Mouse (Mus musculus): Measurements from ENCODE around the gene Lsg1. TPM values are rescaled to one million over a fixed set of nuclear protein-coding genes. Genes with fewer than 3 reads are reported as not detected.

The Lsg1 gene
- polyA plus RNA-seq, 1 experiment, result 7.5 TPM

DNA sequence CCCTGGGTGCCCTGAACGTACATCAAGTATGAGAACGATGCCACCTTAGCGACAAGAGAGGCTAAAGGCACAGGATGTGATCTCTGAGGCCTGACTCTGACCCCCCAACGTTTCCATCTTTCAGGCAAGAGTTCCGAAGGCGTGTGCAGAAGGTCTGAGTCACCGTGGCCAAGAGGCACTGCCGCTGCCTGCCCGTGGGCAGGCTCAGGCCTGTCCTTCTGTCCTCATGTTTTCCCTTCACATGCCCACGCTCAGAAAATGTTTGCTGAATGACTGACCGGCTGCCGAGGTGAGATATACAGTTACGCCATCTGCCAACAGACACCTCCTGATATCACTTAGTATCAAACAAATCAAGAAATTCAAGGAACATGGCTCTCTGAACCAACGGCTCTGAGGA lies 61.6 kb downstream of the Lsg1 start:
- DNase-seq (ENCODE audit: low read depth, low spot score), result no peak
- 86% methylated on average over 14 of the region's 14 CpGs for WGBS

GRCm38 (mm10) chr16:30524481-30524880 lies 62.9 kb downstream of the Lsg1 start:
- DNase-seq (ENCODE audit: low read depth, low spot score), result no peak
- WGBS, result 92% methylated on average over 6 of the region's 6 CpGs

DNA sequence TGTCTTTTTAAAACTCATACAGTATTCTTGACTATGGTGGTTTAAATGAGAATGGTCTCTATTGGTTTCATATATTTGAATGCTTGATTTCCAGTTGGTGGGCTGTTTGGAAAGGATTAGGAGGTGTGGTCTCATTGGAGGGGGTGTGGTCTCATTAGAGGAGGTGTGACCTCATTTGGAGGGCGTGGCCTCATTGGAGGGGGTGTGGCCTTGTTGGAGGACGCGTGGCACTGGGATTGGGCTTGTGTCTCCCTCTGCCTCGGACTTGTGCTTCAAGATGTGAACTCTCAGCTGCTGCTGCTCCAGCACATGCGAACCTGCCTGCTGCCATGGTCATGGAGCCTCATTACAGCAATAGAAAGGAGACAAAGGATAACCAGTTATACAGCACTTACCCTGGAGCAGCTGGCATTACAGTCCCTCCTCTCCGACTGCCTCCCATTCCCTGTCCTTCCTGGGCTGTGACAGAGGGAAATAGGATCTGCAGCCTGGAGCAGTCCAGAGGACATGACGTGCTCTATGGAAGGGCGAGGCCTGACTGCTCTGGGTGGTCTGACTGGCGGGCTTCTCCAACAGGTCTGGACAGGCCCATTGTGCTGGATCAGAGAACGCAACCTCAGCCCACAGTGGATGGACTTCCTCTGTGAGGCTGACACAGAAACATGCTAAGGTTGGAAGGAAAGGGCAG lies 65.0 kb downstream of the Lsg1 start:
- WGBS, result 71% methylated on average over 10 of the region's 10 CpGs
- no peak for DNase-seq (ENCODE audit: low read depth, low spot score)

DNA sequence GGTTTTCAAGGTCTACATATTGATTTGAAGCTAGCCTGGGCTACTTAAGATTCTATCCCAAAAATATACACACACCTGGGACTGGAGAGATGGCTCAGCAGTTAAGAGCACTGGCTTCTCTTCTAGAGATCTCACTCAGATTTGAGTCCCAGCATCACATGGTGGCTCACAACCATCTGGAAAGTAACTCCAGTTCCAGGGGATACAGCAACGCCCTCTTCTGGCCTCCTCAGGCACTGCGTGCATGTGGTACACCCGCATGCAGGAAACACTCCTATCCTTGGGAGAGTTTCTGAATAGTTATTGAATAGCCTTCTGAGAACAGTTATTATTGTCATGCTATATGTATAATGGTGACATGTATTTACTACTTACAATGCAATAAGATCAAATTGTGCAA lies 66.2 kb downstream of the Lsg1 start:
- DNase-seq (ENCODE audit: low read depth, low spot score), result no peak
- WGBS, result 59% methylated on average over 3 of the region's 3 CpGs

DNA sequence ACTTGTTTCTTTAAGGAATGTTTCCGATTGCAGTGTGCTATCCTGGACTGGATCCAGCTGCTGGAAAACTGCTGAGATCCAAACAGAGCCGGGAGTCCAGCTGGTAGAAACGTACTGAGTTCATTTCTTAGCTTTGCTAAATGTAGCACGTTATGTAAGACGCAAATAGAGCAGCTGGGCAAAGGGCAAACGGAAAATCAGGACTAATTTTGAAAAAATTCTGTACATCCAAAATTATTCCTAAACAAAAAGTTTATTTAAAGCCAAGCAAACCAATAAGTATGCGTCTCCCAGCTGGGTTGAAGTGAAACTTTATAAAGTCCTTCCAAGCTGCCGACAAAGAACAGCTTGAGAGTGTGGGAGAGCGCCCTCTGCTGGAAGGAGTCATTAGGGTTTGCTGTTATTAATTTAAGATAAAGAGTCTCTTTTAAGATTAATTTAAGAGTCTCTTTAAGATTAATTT lies 67.0 kb downstream of the Lsg1 start:
- 3% methylated on average over 9 of the region's 9 CpGs for WGBS
- DNase-seq (ENCODE audit: low read depth, low spot score), result no peak

DNA sequence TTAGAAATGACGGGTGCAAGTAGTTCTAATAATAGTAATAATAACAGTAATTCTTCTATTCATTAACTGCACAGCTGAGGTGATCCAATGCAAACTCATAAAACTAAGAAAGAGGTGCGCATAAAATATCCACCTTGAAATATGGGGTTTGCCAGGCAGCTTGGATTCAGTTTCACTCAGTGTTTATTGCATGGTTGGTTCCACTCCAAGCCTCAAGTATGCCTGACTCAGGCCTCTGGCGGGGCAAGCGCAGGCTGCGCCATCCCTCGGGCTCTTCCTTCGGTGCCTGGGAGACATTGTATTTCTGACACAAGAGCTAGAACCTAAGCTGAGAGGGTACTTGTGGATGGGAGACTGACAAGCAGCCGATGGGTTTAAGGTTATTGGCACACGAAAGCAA lies 68.8 kb downstream of the Lsg1 start:
- DNase-seq (ENCODE audit: low read depth, low spot score), result no peak
- WGBS, result 35% methylated on average over 9 of the region's 9 CpGs

GRCm38 (mm10) chr16:30517666-30518283 lies 69.6 kb downstream of the Lsg1 start:
- 20% methylated on average over 11 of the region's 11 CpGs for WGBS
- no peak for DNase-seq (ENCODE audit: low read depth, low spot score)

GRCm38 (mm10) chr16:30516993-30517392 lies 70.4 kb downstream of the Lsg1 start:
- WGBS, result 93% methylated on average over 9 of the region's 9 CpGs
- no peak for DNase-seq (ENCODE audit: low read depth, low spot score)

GRCm38 (mm10) chr16:30515418-30515817 lies 72.0 kb downstream of the Lsg1 start:
- DNase-seq (ENCODE audit: low read depth, low spot score), result no peak
- WGBS, result 79% methylated on average over 12 of the region's 12 CpGs

DNA sequence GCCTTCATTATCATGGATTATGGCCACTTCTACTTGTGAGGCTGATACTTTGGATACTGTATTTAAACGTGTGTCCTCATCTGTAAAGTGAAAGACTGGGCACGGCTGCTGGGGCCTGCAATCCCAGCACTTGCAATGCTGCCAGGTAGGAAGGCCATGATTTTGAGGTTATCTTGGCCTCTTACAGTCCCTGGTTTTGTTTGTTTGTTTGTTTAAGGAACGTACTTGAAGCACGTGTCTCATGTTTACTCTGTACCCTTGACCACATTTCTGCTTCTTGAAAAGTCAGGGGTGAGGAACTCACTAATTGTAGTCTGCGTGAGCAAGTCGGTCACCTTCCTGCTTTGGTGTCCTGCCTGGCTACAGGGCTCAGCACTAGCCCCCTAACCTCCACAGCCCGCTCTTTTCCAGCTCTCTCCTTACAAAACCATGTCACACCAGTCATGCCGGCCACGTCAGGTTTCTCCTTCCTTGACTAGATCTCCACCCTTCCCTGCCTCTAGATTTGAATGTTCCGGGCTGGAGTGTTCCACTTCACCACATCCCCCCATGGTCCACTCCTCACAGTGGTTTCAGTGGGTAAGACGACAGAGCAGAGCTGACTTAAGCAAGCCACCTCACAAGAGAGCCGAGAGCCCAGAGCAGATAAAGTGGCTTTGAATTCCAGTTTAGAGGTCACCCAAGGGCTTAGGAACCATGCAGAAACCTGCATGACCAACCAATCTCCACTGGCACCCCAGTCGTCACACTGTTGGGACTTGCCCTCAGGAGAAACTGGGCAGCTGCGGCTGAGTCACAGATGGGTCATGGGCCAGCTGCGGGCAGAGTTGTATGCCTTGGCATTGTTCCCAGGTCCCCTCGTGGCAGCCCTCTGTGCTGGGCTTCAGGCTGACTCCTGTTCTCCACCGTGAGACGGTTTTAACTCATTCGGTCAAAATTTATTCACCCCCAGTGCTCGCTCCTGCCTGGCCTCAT lies 74.1 kb downstream of the Lsg1 start:
- WGBS, result 70% methylated on average over 20 of the region's 20 CpGs
- no peak for DNase-seq (ENCODE audit: low read depth, low spot score)

DNA sequence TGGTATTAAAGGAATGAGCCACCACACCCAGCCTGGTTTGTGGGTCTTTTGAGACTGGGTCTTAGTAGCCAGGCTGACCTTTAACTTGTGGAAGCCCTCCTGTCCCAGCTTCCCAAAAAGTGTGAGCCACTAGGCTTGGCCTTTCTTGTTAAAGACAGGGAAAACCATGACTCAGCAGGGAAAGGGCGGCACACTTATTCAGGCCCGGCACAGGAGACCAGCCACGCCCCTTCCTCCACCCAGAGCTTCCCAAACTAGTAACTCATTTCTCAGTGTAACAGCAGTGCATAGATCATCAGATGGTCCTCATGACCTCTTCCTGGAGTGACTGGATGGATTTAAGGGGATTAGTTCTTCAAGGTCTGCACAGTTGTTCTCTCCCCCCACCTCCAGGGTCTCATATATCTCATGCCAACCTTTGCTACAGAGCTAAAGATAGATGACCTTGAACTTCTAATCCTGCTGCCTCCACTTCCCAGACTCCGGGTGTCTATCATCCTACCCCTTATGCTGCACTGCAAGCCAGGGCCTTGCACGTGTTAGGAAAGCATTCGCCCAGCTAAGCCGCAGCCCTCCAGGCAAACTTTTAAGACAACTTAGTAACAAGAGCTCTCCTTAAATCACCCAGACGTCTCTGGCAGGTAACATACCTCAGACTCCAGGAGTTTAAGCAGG lies 74.9 kb downstream of the Lsg1 start:
- DNase-seq (ENCODE audit: low read depth, low spot score), result no peak
- 48% methylated on average over 8 of the region's 8 CpGs for WGBS

DNA sequence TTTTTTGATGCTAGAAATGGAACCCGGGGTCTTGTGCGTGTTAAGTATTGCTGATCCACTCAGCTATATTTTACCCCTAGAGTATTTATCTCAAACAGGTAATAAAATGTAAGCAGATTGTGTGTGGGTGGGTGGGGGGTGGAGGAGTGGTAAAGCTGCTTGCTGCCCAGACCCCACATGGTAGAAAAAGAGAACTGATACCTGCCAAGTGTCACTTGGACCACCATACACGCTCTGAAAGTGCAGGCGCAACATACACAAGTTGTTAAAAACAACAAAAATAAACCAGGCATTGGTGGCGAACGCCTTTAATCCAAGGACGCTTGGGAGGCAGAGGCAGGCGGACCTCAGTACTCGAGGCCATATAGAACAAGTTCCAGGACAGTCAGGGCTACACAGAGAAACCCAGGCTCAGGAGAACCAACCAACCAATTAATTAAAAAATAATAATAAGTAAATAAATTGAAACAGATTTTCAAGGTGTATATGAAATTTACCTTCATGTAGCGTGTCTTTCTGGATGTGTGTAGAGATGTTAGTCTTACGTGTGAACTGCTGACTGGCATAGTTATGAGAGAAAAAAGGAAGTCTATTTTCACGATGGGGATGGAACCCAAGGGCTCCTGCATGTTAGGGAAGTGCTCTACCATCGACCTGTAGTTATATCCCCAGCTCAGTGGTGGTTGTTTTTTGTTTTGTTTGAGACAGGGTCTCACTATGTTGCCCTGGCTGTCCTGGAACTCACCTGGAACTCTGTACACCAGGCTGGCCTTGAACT lies 75.6 kb downstream of the Lsg1 start:
- WGBS, result 81% methylated on average over 13 of the region's 13 CpGs
- DNase-seq (ENCODE audit: low read depth, low spot score), result no peak

DNA sequence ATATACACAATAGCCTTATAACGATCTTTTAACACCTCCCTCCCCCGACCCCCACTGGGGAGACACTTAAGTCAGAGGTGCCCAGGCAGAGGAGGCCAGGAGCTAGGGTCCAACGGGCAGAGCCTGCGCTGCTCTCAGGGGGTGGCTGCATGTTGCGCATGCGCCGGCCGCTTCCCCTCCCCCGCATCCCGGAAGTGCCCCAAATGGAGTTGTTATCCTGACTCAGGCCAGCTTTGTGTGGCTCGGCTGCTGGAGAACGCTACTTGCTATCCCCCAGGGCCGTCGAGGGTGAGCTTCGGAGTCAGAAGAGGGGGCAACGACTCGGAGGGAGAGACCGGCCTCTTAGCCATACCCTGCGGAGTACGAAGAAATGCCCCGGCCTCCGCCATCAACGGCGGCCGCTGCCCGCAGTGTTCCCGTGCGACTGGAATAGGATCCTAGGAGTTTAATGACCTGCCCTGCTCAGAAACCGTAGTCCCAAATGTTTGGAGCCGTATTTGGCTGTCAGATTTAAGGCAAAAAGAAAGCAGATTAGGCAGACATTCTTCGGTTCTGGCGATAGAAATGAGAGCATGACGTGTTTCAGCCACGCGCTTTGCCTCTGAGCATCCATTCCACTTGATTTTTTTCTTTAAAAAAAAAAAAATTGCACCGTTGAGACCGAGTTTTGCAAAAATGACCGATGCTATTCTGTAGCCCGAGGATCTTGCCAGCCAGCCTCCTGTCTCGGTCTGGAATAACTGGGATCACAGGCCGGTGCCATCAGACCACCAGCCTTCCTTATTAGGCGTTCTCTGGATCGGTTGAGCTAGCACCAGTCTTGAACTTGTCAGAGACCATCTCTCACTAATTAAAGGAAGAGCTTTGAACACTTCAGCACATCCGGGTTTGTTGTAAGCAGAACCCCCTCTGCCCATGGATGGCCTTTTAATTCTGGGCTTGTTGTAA lies 76.6 kb downstream of the Lsg1 start:
- no peak for DNase-seq (ENCODE audit: low read depth, low spot score)
- WGBS, result 3% methylated on average over 44 of the region's 44 CpGs

Other genes starting within 250 kb of the Lsg1 start
- 16.3 and 27.6 TPM in 2 replicates for gene Atp13a3, start 181.6 kb downstream of the Lsg1 start, polyA plus RNA-seq (2012; rRNA removed)
- 2.6 and 4.0 TPM in 2 replicates for gene Tmem44, start 36.8 kb downstream of the Lsg1 start, polyA plus RNA-seq (2012; rRNA removed)
- 5.4 and 6.3 TPM in 2 replicates for gene Fam43a, start 12.1 kb upstream of the Lsg1 start, polyA plus RNA-seq (2012; rRNA removed)